Mouse (Mus musculus): ENCODE measurements around the gene Gm28042. TPM values are rescaled to one million over a fixed set of nuclear protein-coding genes. Genes with fewer than 3 reads are reported as not detected.

Gene Gm28042
- total RNA-seq, 2 experiments from 2014 or later = 1.3 TPM; not detected in 1

DNA sequence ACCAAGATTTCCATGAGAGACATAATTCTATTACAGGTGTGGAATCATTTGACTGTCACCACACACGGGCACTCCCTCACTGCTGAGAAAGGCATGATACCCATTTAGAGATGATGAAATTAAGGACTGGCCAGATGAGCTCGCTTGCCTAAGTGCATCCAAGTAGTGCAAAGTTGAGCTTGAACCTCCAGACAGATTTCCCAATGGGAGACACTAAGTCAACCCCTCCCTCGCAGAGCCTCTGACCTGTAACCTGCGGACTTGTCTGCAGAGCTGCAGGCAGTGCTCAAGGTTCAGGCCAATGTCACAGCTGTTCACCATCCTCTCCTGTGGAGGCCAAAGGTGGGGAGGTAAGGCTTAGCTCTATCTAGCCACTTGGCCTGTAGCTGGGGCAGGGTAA, 31.5 kb downstream of the Gm28042 start:
- DNase-seq (ENCODE audit: low spot score in 2 of 2) = no peak

DNA sequence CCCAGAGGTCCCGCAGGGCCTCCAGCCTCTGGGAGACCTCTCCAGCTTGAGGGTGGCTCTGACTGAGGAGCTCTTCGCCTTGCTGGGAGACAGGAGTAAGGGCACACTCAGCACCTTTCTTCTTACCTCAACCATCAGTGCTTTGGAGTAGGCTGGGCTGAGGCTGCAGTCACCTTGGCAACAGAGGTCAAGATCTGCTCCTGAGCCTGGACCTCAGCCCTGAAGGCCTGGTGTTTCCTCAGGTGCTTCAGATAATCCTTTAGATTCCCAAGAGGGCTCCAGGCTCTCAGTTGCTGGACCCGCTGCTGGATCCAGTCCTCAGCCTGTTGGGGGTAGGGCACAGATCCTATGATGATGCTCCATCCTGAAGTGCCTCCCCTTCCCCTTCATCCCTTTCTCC, 32.2 kb downstream of the Gm28042 start:
- no peak for DNase-seq (ENCODE audit: low spot score in 2 of 2)

DNA sequence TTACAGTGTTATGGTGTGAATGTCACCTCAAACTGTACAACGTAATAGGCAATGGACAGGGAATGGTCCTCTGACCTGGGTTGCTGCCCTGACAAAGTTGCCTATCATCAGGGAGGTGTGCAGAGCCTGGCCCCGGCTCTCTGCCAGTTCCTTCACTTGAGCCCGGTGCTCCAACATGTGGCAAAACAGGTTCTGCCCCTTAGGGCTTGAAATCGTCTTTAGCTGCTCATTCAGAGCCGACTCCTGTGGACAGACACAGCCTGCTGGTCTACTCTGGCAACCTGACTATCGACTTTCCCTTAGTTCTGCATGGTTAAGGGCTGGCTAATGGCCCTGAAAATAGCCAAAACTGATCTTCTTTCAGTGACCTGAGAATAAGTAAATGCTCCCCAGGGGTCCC, 32.9 kb downstream of the Gm28042 start:
- no peak for DNase-seq (ENCODE audit: low spot score in 2 of 2)

DNA sequence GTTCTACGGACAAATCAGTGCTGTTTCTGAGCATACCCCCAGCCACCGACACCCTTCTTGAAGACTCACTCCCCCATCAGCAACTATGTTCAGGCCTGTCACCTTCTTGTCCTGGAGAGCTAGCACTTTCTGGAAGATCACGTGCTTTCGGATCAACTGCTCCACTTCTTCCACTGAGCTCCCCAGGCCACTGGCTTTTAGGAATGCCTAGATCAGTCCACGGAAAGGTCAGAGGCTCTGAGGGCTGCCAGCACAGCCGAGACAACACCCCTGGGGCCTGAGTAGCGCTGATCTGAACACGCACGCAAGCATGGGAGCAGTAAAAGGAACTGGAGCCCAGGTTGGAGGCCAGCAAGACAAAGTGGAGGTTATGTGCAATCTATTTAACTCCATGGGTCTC, 33.4 kb downstream of the Gm28042 start:
- no peak for DNase-seq (ENCODE audit: low spot score in 2 of 2)

DNA sequence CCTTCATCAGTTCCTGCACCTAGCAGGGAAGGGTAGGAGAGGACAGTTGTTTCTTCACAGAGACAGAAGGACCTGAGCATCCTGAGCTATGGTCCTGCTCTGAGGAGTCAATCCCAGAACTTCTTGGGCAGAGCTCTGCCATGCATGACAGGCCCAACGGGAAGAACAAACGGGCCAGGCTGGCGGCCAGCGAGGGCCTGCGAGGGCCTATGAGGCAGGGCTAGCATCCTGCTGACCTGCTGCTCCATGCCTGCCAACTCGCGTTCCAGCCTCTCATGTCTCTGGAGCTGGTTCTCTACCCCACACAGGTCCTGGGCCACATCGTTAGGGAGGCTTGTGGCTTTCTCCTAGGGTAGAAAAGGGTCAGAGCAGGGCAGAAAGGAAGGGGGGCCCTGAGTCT, 35.0 kb downstream of the Gm28042 start:
- DNase-seq (ENCODE audit: low spot score in 2 of 2) = no peak

DNA sequence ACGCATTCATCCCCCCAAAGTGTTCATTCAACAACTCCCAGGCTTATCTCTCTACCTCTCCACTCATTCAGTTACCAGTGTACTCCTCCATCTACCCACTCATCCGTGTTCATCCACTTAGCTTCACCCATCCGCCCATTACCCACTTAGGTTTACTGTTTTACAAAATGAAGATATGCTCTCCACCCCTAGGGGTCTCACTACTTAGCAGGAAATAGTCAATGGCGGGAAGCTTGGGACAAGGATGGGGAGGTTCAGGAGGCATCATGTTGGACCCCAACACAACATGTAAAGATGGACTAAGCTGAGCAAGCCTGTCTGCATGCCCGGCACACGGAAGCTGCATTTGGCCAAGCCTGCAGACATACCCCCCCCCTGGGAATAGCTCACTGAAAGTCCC, 37.3 kb downstream of the Gm28042 start:
- DNase-seq (ENCODE audit: low spot score in 2 of 2) = no peak

DNA sequence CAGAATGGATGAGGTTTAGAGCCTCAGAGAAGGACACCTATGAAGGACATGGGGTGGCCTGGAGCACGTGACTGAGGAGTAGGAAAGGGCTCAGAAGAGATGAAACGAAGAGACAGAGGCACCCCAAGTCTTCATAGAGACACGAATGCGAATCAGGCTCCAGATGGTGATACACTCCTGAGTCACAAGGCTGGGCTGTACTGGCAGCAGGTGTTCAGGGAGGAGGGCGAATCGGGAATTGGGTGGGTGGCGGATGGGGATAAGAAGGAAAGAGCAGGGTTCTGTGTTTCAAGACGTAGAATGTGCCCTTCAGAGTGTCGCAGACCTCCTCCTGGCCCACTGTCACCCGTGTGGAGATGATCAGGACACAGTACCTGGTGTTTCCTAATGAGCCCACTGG, 38.0 kb downstream of the Gm28042 start:
- peak in 1 of 2 experiments; percentile 23 for DNase-seq (ENCODE audit: low spot score in 2 of 2)

DNA sequence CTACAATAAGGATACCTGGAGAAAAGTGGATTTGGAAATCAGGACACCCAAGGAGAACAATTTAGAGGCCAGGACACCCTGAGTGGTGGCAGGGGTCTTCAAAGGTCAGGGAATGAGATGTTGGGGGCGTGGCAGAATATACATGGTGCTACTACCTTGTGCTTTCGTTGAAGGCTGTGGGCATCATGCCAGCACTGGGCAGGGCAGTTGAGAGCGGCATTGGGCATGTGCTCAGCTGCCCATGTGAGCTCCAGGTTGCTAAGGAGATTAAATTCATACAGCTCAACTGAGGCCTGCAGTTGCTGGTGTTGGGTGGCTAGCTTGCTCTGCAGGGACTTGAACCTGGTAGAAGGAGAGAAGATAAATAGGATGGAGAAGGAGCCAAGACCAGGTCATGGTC, 38.9 kb downstream of the Gm28042 start:
- no peak for DNase-seq (ENCODE audit: low spot score in 2 of 2)

DNA sequence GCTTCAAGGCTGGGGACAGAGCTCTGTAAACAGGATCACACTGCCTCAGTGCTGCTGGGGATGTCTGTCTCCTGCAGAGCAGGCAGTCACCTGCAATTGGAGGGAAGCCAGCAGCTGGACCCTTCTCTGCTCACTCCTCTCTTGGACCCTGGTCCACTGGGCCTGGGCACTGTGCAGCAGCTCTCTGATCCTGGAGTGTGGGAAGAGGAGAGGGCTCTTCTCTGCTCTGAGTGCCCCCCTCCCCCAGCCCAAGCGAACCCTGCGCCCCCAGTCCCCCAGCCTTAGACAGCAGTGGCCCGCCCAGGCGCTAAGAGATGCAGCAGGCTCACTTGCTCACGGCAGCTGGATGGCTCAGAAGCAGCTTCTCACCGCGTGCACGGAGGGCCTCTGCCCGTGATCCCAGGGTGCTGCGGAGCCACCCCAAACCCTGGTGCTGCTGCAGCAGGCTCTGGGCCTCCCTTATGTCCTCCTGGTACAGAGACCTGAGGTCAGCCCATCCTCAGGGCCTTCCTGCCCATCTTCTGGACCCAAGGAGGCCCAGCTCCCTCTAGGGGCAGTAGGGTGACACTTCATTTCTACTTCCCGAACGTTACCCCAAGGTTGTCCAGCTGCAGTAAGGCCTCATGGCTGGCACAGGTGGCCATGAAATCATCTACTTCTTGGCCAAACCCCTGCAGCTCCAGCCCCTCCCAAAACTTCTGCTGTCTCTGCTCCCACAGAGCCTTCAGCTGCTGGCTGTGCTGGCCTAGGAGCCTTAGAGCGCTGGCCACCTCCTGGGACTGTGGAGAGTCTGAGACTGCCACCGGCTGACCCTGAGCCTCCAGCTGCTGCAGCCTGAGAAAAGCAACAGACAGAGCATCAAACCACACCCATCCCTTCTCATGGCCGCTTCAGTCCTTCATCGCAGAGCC, 41.5 kb downstream of the Gm28042 start:
- peak in 1 of 2 experiments; percentile 13 for DNase-seq (ENCODE audit: low spot score in 2 of 2)

DNA sequence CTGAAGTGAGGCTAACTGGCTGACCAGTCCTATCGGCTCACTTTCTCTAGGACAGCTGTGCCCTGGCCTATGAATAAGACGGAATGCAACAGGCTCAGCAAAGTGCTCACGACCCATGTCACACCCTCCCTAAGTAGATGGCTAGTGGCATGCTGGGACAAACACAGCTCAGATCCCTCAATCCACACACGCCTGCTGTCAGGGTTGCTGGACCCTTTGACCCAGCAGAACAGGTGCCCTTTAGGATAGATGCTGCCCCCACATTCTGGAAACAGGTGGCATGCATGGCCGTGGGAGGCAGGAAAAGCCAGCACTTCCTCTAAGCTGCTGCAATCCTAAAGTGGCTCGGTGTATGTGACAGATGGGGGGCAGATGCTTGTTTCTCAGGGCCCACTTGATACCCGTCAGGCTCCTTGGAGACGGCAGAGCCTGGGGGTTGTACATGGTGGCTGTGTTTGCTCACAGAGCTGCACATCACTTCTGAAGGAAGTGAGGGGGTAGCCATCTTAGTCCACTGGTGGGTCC, 42.2 kb downstream of the Gm28042 start:
- peak; percentile 54 to 73 for DNase-seq (ENCODE audit: low spot score in 2 of 2)

DNA sequence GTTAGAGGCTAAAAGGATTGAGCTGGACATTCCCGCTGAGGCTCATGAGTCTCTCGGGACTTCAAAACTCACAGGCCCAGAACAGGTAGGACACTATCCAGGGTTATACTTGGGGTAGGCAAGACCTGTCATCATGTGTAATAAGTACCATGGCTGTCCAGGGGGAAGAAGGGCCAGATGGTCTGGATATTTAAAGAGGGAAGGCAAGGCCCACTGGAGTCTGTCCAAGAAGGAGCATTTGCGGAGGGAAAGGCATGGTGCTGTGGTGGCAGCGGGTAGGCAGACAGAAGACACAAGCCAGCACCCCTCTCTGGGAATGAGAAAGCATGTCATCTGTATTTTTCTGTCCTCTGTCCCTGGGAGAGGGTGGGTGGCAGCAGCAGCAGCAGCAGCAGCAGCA, 46.8 kb downstream of the Gm28042 start:
- DNase-seq (ENCODE audit: low spot score in 2 of 2) = no peak

DNA sequence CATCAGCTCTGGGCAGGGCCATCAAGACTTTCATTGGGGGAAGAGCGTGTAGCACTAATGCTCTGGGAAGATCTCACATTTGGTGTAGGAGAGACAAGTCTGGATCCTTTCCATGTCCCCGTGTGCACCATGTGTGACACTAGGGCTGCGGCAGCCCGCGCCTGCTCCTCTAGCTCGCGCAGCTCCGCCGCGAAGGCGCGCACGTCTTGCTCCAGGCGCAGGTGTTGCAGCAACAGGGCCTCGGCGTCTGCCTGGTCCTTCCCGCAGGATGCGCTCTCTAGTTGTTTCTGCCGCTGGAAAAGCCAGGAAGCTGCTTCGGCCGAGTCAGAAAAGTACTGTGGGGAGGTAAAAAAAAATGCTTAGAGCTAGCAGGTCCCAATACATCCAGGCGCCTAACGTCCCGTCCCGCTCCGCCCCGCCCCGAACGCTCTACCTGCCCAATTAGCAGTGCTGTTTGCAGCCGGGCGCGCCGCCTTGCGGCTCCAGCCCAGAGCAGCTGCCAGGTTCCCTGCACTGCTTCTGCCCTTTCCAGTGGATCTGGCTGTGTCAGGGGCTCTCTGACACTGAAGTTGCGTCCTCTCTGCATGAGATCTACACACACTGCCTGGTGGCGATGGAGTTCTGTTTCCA, 48.9 kb downstream of the Gm28042 start:
- DNase-seq (ENCODE audit: low spot score in 2 of 2) = peak; percentile 40 to 56

DNA sequence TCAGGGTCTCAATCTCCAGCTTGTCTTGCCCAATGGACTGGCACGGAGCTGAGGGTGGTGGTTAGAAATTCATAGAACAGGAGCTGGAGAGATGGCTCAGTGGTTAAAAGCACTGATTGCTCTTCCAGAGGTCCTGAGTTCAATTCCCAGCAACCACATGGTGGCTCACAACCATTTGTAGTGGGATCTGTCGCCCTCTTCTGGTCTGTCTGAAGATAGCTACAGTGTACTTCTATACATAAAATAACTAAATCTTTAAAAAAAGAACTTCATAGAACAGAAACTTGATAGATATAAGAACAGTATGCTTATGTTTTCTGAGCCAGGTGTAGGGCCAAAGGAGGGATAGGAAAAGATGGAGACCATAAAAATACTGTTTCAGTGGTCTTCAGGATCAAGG, 55.1 kb downstream of the Gm28042 start:
- DNase-seq (ENCODE audit: low spot score in 2 of 2) = no peak

DNA sequence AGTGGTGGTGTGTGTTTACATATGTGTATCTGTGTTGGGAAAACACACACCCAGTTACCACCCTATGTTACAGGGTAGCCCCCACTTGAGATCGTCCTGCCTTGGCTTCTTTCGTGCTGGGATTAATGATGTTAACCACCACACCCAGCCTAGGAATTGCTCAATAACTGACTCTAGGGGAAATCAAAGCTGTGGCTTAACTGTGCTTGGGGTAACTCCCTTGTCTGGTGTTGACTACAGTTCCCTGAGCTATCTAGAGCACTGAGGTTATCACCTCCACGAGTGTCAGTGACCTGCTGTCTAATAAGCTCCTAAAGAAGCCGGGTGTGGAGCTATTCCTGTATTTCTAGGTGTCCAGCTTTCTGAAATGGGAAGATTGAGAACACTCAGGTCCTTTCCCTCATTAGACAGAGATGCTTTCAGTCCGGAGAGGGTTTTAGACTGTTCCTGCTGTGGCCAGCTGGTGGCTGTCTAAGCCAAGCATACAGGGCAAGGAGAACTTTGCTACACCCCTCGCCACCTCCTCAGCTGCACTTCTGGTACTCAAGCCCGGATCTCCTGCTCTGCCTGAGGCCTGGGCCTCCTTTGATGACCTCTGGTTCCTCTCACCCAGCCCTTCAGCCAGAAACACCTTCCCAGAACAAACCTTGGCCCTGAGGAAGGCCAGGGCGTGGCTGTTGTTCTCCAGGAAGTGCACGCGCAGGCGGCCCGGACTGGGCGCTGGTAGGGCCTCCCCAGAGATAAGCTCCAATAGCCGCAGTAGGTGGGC, 57.5 kb downstream of the Gm28042 start:
- no peak for DNase-seq (ENCODE audit: low spot score in 2 of 2)

DNA sequence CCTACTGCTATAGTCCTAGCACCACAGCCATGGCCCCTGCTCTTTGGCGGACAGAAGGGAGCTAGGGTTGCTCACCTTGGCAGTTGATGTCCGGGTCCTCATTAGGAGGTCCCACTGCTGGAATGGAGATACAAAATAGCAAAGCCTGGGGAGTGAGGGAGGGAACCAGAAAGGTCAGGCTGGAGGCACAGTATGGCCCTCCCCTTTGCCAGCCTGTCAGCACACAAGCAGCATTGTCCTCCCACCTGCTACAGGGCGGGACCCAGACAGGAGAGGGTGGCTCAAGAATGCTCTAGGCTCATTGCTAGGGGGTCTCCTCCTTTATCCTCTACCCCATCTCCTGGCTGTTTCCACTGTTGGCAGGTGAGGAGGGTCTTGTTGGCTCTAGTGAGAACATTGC, 58.7 kb downstream of the Gm28042 start:
- no peak for DNase-seq (ENCODE audit: low spot score in 2 of 2)

DNA sequence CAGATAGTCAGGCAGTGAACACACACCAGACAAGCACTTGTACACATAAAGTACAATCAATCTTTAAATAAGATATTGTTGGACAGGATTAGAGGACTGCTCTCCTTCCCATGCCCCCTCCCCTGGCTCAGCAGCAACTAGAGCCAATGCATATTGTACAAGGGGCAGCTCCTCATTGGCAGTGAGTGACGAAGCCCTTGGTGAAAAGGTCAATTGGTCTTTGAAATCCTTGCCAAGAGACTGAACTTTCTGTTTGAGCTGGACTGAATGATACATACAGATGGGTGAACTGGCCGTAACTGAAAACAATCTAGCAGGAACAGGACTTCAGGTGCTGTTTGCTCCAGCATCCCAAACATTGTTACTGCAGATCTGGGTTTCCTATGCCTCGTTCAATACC, 60.1 kb downstream of the Gm28042 start:
- no peak for DNase-seq (ENCODE audit: low spot score in 2 of 2)

DNA sequence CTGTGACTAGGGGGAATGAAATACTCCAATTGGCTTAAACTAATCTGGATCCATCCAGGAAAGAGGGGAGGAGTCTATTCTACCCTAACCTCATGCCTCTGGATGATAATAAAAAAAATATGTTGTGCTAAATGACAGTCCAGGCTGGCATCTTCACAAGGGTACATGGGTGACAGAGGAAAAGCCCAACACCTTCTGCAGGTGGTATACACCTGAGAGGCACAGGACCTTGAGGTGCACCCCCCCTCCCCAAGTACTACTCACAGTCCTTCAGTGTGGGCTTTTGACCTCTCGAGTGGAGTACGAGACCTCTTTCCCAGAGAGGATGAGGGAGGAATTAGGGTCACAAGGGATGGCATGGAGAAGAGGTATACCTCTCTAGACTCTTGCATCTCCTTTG, 60.6 kb downstream of the Gm28042 start:
- no peak for DNase-seq (ENCODE audit: low spot score in 2 of 2)

DNA sequence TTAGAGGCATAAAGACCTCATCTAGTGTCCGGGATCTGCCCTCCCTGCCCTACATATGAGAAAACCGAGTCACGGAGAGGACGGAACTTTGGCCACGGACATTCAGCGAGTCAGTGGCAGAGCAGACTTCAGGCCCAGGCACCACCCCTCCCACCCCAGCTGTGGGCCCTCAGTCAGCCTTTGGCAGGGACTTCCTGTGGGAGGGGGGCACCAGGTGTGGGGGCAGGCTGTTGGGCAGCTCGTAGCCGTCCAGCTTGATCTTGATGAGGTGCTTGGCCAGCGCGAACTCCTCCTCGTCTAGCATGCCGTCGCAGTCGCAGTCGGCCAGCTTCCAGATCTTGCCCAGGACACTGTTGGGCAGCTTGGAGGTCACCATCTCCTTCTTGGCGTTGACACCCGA, 63.7 kb downstream of the Gm28042 start:
- no peak for DNase-seq (ENCODE audit: low spot score in 2 of 2)

Measured in left cerebral cortex, adult 18-20 months (tissue).